Mouse (Mus musculus): ENCODE measurements at regions not wholly inside any gene's neighbourhood (a gene's known extent, or its start where the extent isn't known, plus 50 kb on each side); places are given as distances from the start of the nearest gene placed in this dataset.

DNA sequence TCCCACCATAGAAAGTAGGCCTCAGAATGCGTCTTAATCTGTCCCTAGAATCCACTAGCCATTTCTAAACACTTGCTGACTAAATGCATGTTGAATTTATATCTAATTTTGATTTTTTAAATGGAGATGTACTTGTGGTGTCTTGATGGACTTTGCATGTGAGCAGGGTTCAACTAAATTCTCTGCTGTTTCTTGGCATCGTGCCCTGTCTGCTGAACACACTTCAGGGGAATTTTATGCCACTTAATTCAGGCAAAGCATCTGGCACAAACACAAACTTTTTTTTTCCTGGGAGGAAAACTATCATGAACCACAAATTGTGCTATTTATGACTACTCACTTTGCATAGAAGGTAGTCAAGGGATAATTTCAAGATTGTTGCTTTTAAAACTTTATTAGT lies 87.7 kb downstream of the Stc2 start:
- no peak for DNase-seq

DNA sequence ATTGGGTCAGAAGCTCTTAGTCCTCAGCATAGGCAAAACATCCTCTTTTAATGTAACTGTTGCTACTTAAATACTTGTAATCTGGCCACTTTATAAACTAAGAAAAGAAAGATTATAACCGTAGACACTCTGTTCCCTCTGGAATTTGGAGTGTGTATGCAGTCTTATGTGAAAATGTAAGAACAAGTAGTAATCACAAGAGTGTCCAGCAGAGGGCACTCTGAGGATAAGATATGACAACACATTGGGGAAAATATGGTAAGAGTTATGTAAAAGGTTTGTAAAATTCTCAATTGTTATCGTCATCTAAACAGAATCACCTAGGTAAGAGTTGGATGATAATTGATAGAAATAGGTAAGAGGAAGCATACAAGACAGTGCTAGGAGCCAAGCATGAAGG lies 66.2 kb upstream of the Gm17332 start:
- peak; percentile 45 for DNase-seq
